ENCODE assay signal across 10 mouse cellular contexts in the genomic region with DNA sequence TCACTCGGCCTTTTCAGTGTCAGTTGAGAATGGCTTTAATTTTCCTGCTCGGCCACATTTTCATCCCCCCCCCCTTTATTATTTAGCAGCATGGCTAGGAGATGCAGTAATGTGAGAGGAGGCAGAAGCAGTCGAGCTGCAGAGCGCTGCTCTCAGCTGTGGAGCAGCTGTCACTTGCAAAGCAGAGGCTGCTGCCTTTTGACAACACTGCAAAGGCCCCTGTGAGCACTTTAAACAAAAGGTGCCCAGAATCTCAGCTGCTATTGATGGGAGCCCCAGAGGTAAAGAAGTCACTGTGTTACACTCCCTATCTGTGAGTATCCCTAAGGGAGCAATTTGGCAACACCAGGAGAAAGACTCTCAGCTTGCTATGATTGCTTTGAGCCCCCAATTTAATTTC. TPM values are rescaled to one million over a fixed set of nuclear protein-coding genes. Genes with fewer than 3 reads are reported as not detected.
DNase-seq lines count a peak whose midpoint lies in the region; ATAC-seq lines count a peak whose summit lies in the region.
"Had no signal": no experiment of that assay in that cellular context is flagged by ENCODE, and none has a peak within 500 bp of the region (broad histone marks: within the 10 kb centered on the region; RNA-seq: fewer than 3 reads in every experiment).

No protein-coding gene starts in this region.

- no peak for DNase-seq in heart, embryonic 10.5 days (ENCODE audit: low spot score)
- DNase-seq in heart, adult 18-20 months, result no peak
- peak; percentile 64 for DNase-seq in A20 (ENCODE audit: low read depth, low spot score)
- peak; percentile 66 for DNase-seq in forebrain, embryonic 14.5 days (ENCODE audit: low spot score)
- no peak for DNase-seq in MN1 (ENCODE audit: low spot score)
- DNase-seq in frontal cortex, postnatal 10 days (ENCODE audit: low spot score in 2 of 2), result no peak
- DNase-seq: kidney, postnatal 14 days had no signal

- 0 out of 2 replicates have a peak overlapping the region, but pooled peaks have one; percentile 52 for H3K27ac ChIP-seq in heart, embryonic 10.5 days
- peak overlapping the region; percentile 64 for H3K27ac ChIP-seq in forebrain, embryonic 14.5 days (ENCODE audit: low read depth, low read length)
- H3K27ac ChIP-seq in liver, embryonic 15.5 days (replicated peaks), result no peak overlapping the region
- H3K27ac ChIP-seq: liver, embryonic 14.5 days had no signal

- 0 out of 2 replicates have a peak, but pooled peaks cover under 1% of the 10 kb centered on the region for H3K27me3 ChIP-seq in heart, embryonic 10.5 days (ENCODE audit: insufficient read depth, poor library complexity, severe bottlenecking)
- no peaks in the 10 kb centered on the region for H3K27me3 ChIP-seq in forebrain, embryonic 14.5 days (replicated peaks; ENCODE audit: control insufficient read depth, insufficient read depth, low read length)
- peaks cover 10% of the 10 kb centered on the region for H3K27me3 ChIP-seq in liver, embryonic 15.5 days

- peak overlapping the region; percentile 38; the same call in 1 of the 2 replicates for H3K9ac ChIP-seq in forebrain, embryonic 14.5 days (ENCODE audit: low read length)
- no peak overlapping the region for H3K9ac ChIP-seq in liver, embryonic 15.5 days
- H3K9ac ChIP-seq: liver, embryonic 14.5 days had no signal

- peak overlapping the region; percentile 85 for H3K4me2 ChIP-seq in forebrain, embryonic 14.5 days (ENCODE audit: low read length)
- H3K4me2 ChIP-seq in liver, embryonic 15.5 days, result peak overlapping the region; percentile 16

- 38% methylated on average over 4 of the region's 4 CpGs for WGBS in heart, embryonic 10.5 days
- 14% methylated on average over 4 of the region's 4 CpGs for WGBS in forebrain, embryonic 14.5 days
- 73% methylated on average over 4 of the region's 4 CpGs for WGBS in liver, embryonic 15.5 days (ENCODE audit: insufficient replicate concordance)

- H3K9me3 ChIP-seq in heart, embryonic 10.5 days, result no peaks in the 10 kb centered on the region
- H3K9me3 ChIP-seq in forebrain, embryonic 14.5 days (replicated peaks; ENCODE audit: control insufficient read depth, low read length), result no peaks in the 10 kb centered on the region
- H3K9me3 ChIP-seq in liver, embryonic 15.5 days (replicated peaks), result no peaks in the 10 kb centered on the region

- ATAC-seq in forebrain, embryonic 14.5 days, result no peak
- no peak for ATAC-seq in liver, embryonic 15.5 days (ENCODE audit: insufficient read depth)
- no peak for ATAC-seq in activated CD4-positive, CD25-positive, alpha-beta regulatory T cell, adult 4 months

- no peaks in the 10 kb centered on the region for H3K36me3 ChIP-seq in heart, embryonic 10.5 days
- H3K36me3 ChIP-seq in forebrain, embryonic 14.5 days (ENCODE audit: control insufficient read depth, insufficient read depth, low read length), result no peaks in the 10 kb centered on the region
- H3K36me3 ChIP-seq in liver, embryonic 15.5 days (replicated peaks), result peaks cover 17% of the 10 kb centered on the region; the same call in 1 of the 2 replicates

- H3K4me1 ChIP-seq in heart, embryonic 10.5 days, result peaks cover 63% of the 10 kb centered on the region
- peaks cover 44% of the 10 kb centered on the region for H3K4me1 ChIP-seq in forebrain, embryonic 14.5 days (ENCODE audit: control insufficient read depth, insufficient read depth, low read length)
- peaks cover 73% of the 10 kb centered on the region for H3K4me1 ChIP-seq in liver, embryonic 15.5 days (replicated peaks)

- peak overlapping the region; percentile 24; the same call in 1 of the 2 replicates for H3K4me3 ChIP-seq in heart, embryonic 10.5 days
- H3K4me3 ChIP-seq in forebrain, embryonic 14.5 days (ENCODE audit: low read depth, low read length), result no peak overlapping the region
- H3K4me3 ChIP-seq in liver, embryonic 15.5 days (replicated peaks), result 0 out of 2 replicates have a peak overlapping the region, but pooled peaks have one; percentile 9

RNA-seq across cellular contexts. Expression of gene Racgap1, which starts 3.1 kb away (rescaled TPM):
- 138 TPM in 2 replicates for polyA plus RNA-seq in heart, embryonic 10.5 days (2016; fragmentation: Nextera tagmentation; extraction: Ambion mirVana)
- 1 to 10 TPM in 1 of 2 experiments, under 1 TPM in 1; 0.82 to 1.6 TPM for total RNA-seq in heart, adult 18-20 months (2021)
- 74.2 and 78.9 TPM in 2 replicates for polyA plus RNA-seq in forebrain, embryonic 14.5 days (2014; fragmentation: Nextera tagmentation; extraction: Ambion mirVana)
- polyA plus RNA-seq in liver, embryonic 15.5 days (2015; fragmentation: Nextera tagmentation; extraction: Ambion mirVana), result 66.2 and 66.3 TPM in 2 replicates
- 10 to 100 TPM; 33.2 to 33.3 TPM for polyA plus RNA-seq in activated CD4-positive, CD25-positive, alpha-beta regulatory T cell, adult 4 months (2017; shearing (Covaris generic))

RNA-seq across cellular contexts. Expression of gene Asic1, which starts 21.8 kb away (rescaled TPM):
- 3.2 and 5.2 TPM in 2 replicates for polyA plus RNA-seq in heart, embryonic 10.5 days (2016; fragmentation: Nextera tagmentation; extraction: Ambion mirVana)
- under 1 TPM in 1 of 2 experiments, not detected in 1; 0.49 TPM for total RNA-seq in heart, adult 18-20 months (2021)
- polyA plus RNA-seq in forebrain, embryonic 14.5 days (2014; fragmentation: Nextera tagmentation; extraction: Ambion mirVana), result 15.6 and 18.9 TPM in 2 replicates
- polyA plus RNA-seq in liver, embryonic 15.5 days (2015; fragmentation: Nextera tagmentation; extraction: Ambion mirVana), result 0.28 and 0.45 TPM in 2 replicates
- polyA plus RNA-seq in activated CD4-positive, CD25-positive, alpha-beta regulatory T cell, adult 4 months (2017; shearing (Covaris generic)), result under 1 TPM; 0.22 to 0.32 TPM

RNA-seq across cellular contexts. Expression of gene Aqp6, which starts 47.1 kb away (rescaled TPM):
- 0.06 TPM in 1 of 2 replicates, not detected in the other for polyA plus RNA-seq in heart, embryonic 10.5 days (2016; fragmentation: Nextera tagmentation; extraction: Ambion mirVana)
- total RNA-seq in heart, adult 18-20 months (2021), result under 1 TPM in 1 of 2 experiments, not detected in 1; 0.25 TPM
- polyA plus RNA-seq in forebrain, embryonic 14.5 days (2014; fragmentation: Nextera tagmentation; extraction: Ambion mirVana), result 0.10 TPM in 1 of 2 replicates, not detected in the other
- polyA plus RNA-seq in liver, embryonic 15.5 days (2015; fragmentation: Nextera tagmentation; extraction: Ambion mirVana), result not detected in 2 replicates
- polyA plus RNA-seq in activated CD4-positive, CD25-positive, alpha-beta regulatory T cell, adult 4 months (2017; shearing (Covaris generic)), result not detected
- polyA plus RNA-seq: liver, embryonic 14.5 days had no signal

RNA-seq across cellular contexts. Expression of gene Smarcd1, which starts 53.6 kb away (rescaled TPM):
- 31.1 and 45.5 TPM in 2 replicates for polyA plus RNA-seq in heart, embryonic 10.5 days (2016; fragmentation: Nextera tagmentation; extraction: Ambion mirVana)
- total RNA-seq in heart, adult 18-20 months (2021), result 10 to 100 TPM; 18.6 to 19.0 TPM
- polyA plus RNA-seq in forebrain, embryonic 14.5 days (2014; fragmentation: Nextera tagmentation; extraction: Ambion mirVana), result 90.7 and 98.1 TPM in 2 replicates
- 5.3 and 5.7 TPM in 2 replicates for polyA plus RNA-seq in liver, embryonic 15.5 days (2015; fragmentation: Nextera tagmentation; extraction: Ambion mirVana)
- polyA plus RNA-seq in activated CD4-positive, CD25-positive, alpha-beta regulatory T cell, adult 4 months (2017; shearing (Covaris generic)), result 10 to 100 TPM in 1 of 2 experiments, 1 to 10 TPM in 1; 8.6 to 10.8 TPM

RNA-seq across cellular contexts. Expression of gene Gm17349, which starts 57.0 kb away (rescaled TPM):
- not detected in 2 replicates for polyA plus RNA-seq in heart, embryonic 10.5 days (2016; fragmentation: Nextera tagmentation; extraction: Ambion mirVana)
- total RNA-seq in heart, adult 18-20 months (2021), result 1 to 10 TPM; 2.4 to 4.3 TPM
- not detected in 2 replicates for polyA plus RNA-seq in forebrain, embryonic 14.5 days (2014; fragmentation: Nextera tagmentation; extraction: Ambion mirVana)
- polyA plus RNA-seq in liver, embryonic 15.5 days (2015; fragmentation: Nextera tagmentation; extraction: Ambion mirVana), result not detected in 2 replicates
- not detected for polyA plus RNA-seq in activated CD4-positive, CD25-positive, alpha-beta regulatory T cell, adult 4 months (2017; shearing (Covaris generic))
- polyA plus RNA-seq: liver, embryonic 14.5 days had no signal

Comparison
In these comparisons a context has a peak if more than half of its experiments do, and no peak if none do; other contexts are left out.
1. DNase-seq: peak in A20 (single experiment) and forebrain, embryonic 14.5 days (single experiment); none in heart, embryonic 10.5 days (single experiment), heart, adult 18-20 months (0 of 2), MN1 (single experiment) and frontal cortex, postnatal 10 days (0 of 2).